Mouse (Mus musculus): Measurements from ENCODE around the gene Pcdh11x. TPM values are rescaled to one million over a fixed set of nuclear protein-coding genes. Genes with fewer than 3 reads are reported as not detected.

Pcdh11x gene
- total RNA-seq, 2 experiments from 2014 or later, result 0.08 to 0.38 TPM

Other genes with a start within 250 kb of the Pcdh11x start
- not detected for gene H2afb3, start 22.8 kb downstream of the Pcdh11x start, total RNA-seq (2021)

All from gastrocnemius, postnatal 25 days (tissue).